Mouse (Mus musculus) kidney, embryonic 14.5 days (tissue): ENCODE measurements at regions not wholly inside any gene's neighbourhood (a gene's known extent, or its start where the extent isn't known, plus 50 kb on each side); places are given as distances from the start of the nearest gene placed in this dataset.
A peak's percentile ranks its signal among the peaks of the same experiment; 100 is the strongest.

Source experiments
- ATAC-seq: fragments of 200-750 bp; cut with Nextera tagmentation; 2 replicates; pipeline ENCODE4 v1.8.0; 2017; ENCODE audit warnings: moderate number of reproducible peaks, mild to moderate bottlenecking, moderate TSS enrichment, moderate library complexity; ENCODE audit not compliant: low FRiP score, low TSS enrichment
- H3K27ac ChIP-seq: fragments of 300-500 bp; sonication (generic); 2 replicates; pipeline ENCODE4 v1.5.1; 2014; ENCODE audit warnings: low read depth, mild to moderate bottlenecking, low read length, moderate library complexity, mixed read lengths
- H3K27me3 ChIP-seq: fragments of 300-500 bp; sonication (generic); 2 replicates; pipeline ENCODE4 v1.6.1; 2014; ENCODE audit warnings: mild to moderate bottlenecking, low read length; ENCODE audit not compliant: control insufficient read depth, insufficient read depth
- H3K36me3 ChIP-seq: fragments of 300-500 bp; sonication (generic); 2 replicates; pipeline ENCODE4 v1.6.1; 2014; ENCODE audit warnings: low read length, mixed read lengths; ENCODE audit not compliant: control insufficient read depth, insufficient read depth
- H3K4me1 ChIP-seq: fragments of 300-500 bp; sonication (generic); 2 replicates; pipeline ENCODE4 v1.6.1; 2014; ENCODE audit warnings: low read length, mixed read lengths; ENCODE audit not compliant: control insufficient read depth, insufficient read depth
- H3K4me2 ChIP-seq: fragments of 300-500 bp; sonication (generic); replicated peaks from 2 replicates; pipeline ENCODE4 v1.6.1; 2014; ENCODE audit warnings: low read depth, mild to moderate bottlenecking, low read length
- H3K4me3 ChIP-seq: fragments of 300-500 bp; sonication (generic); 2 replicates; pipeline ENCODE4 v1.5.1; 2014; ENCODE audit warnings: mild to moderate bottlenecking, low read length
- H3K9ac ChIP-seq: fragments of 300-500 bp; sonication (generic); 2 replicates; pipeline ENCODE4 v1.6.1; 2014; ENCODE audit warnings: low read depth, mild to moderate bottlenecking, low read length, moderate library complexity
- H3K9me3 ChIP-seq: fragments of 300-500 bp; sonication (generic); 2 replicates; pipeline ENCODE4 v1.6.1; 2016; ENCODE audit warnings: low read length; ENCODE audit not compliant: control insufficient read depth
- WGBS: fragments of 180-500 bp; shearing (Covaris S2); extraction: QIAGEN DNeasy Blood & Tissue Kit; methylation state at CpG from one replicate; pipeline ENCODE4 v1.1.7; 2014; 5-methylcytosine and 5-hydroxymethylcytosine counted together

DNA sequence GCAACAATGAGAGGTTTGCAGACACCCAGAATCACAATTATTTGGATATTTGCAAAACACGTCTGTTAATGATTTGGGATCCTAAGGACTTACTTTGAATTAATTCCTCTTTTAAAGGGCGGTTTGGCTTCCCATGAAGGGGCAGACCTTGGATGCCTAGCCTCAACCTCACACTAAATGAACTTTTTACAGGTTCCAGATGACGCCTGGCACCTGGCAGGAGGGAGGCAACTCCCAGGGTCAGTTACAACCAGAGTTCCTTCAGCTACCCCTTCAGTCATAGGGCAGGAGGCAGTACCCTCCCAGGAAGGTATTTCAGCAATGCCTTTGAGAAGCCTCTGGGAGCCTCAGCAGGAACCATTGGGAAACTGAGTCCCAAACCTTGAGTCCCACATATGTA, 57.9 kb upstream of the Stx18 start:
- Histone ChIP-seq H3K9me3 (no peaks in the 10 kb centered on the region), H3K27me3 (no peaks in the 10 kb centered on the region; the same call in 1 of the 2 replicates), H3K4me2 (no peak overlapping the region), H3K4me1 (no peaks in the 10 kb centered on the region), H3K36me3 (no peaks in the 10 kb centered on the region), H3K4me3 (no peak overlapping the region), H3K27ac (no peak overlapping the region), H3K9ac (no peak overlapping the region)
- no peak for ATAC-seq
- WGBS, result 90% methylated on average over 3 of the region's 3 CpGs

DNA sequence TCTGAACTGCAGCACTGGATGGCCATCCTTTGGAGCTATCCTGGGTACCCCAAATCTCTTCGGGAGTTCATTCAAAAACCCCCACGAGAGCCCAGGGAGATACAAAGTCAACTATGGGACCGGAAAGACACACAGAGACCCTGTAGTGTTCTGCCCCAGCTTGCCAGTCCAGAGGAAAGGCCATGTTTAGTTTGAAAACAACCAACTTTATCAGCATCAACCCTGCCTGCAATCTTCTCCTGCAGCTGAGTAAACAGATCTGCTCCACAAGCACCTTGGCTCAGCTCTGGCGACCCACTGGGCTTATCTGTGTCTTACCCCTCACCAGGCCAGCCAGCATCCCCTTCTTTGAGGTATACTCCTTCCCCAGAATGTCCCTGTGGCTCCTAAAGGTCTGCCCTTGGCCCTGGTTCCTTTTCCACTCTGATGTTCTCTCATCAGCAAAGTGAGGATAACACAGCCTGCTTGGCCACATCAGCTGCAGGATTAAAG, 61.6 kb upstream of the Stx18 start:
- H3K27ac ChIP-seq, result no peak overlapping the region
- no peaks in the 10 kb centered on the region for H3K36me3 ChIP-seq
- H3K9ac ChIP-seq, result no peak overlapping the region
- no peak for ATAC-seq
- 27% methylated on average over 4 of the region's 4 CpGs for WGBS
- H3K9me3 ChIP-seq, result no peaks in the 10 kb centered on the region
- no peak overlapping the region for H3K4me3 ChIP-seq
- H3K4me1 ChIP-seq, result no peaks in the 10 kb centered on the region
- H3K4me2 ChIP-seq, result no peak overlapping the region
- H3K27me3 ChIP-seq, result no peaks in the 10 kb centered on the region; the same call in 1 of the 2 replicates

DNA sequence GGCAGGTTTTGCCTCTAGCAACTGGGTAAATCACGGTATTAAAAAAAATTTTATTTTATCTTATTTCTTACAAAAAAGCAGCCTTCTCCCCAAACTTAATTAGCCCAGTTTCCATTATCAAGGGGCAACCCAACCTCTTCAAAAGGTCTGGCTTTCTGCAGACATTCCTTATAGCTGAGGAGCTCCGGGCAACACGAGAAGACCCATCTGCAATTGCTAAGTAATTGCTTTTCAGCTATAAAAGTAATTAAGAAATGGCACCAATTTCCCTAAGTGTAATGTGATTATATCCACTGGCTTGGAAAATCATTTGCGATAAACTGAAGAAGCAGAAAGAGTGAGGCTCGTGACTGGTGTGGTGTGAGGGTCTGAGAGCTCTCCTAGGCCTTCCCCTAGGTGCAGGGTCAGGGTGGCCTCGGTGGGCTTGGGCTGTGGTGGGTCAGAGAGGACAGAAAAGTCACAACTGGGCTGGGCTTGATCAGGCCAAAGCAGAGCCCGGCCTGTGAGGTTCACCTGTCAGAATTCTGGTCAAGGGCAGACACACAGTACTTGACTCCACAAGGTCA, 65.5 kb upstream of the Stx18 start:
- Histone ChIP-seq H3K4me1 (no peaks in the 10 kb centered on the region), H3K4me2 (no peak overlapping the region), H3K9me3 (no peaks in the 10 kb centered on the region), H3K27me3 (peaks cover 20% of the 10 kb centered on the region), H3K36me3 (no peaks in the 10 kb centered on the region), H3K27ac (no peak overlapping the region), H3K4me3 (no peak overlapping the region), H3K9ac (no peak overlapping the region)
- WGBS, result 64% methylated on average over 7 of the region's 7 CpGs
- no peak for ATAC-seq

DNA sequence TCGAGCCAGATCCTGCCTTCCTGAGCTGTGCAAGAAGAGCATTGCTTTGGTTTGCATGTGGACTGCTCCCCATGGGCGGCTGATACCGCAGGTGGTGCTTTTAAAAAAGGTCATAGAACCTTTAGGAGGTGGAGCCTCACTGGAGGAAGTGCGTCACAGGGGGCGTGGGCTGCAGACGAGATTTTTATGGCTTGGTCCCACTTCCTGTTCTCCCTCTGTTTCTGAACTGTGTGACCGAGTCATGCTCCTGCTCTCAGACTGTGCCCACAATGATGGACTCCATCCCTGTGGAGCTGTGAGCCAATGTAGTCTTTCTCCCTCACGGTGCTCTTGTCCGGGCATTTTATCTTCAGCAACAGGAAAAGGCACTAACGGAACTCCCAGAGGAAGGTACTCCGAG, 66.8 kb upstream of the Stx18 start:
- Histone ChIP-seq H3K27me3 (peaks cover 33% of the 10 kb centered on the region), H3K4me2 (no peak overlapping the region), H3K4me1 (no peaks in the 10 kb centered on the region), H3K27ac (no peak overlapping the region), H3K4me3 (no peak overlapping the region), H3K36me3 (no peaks in the 10 kb centered on the region), H3K9ac (no peak overlapping the region), H3K9me3 (no peaks in the 10 kb centered on the region)
- WGBS, result 58% methylated on average over 11 of the region's 11 CpGs
- no peak for ATAC-seq

DNA sequence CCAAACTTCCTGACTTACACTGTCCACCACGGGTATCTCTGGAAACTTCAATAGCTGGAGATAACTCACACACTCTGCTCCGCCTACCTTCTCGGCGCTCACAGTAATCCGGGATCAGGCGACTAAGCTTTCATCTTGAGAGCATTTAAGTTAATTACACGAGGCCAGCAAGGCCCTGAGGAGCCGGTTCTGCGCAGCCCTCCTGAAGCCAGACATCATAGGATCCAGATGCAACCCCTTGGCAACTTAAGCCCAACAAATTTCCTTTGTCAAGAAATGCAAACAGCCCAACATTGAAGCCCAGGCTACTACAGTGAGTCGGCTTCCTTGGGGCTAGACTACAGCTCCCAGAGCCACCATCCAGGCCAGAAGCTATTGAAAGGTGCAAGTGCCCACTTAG, 69.9 kb upstream of the Stx18 start:
- peaks cover 43% of the 10 kb centered on the region for H3K27me3 ChIP-seq
- no peaks in the 10 kb centered on the region for H3K4me1 ChIP-seq
- ATAC-seq, result no peak
- H3K9me3 ChIP-seq, result no peaks in the 10 kb centered on the region
- 5% methylated on average over 10 of the region's 10 CpGs for WGBS
- no peak overlapping the region for H3K27ac ChIP-seq
- H3K4me3 ChIP-seq, result no peak overlapping the region
- H3K9ac ChIP-seq, result no peak overlapping the region
- H3K36me3 ChIP-seq, result no peaks in the 10 kb centered on the region
- H3K4me2 ChIP-seq, result no peak overlapping the region; the same call in 1 of the 2 replicates

DNA sequence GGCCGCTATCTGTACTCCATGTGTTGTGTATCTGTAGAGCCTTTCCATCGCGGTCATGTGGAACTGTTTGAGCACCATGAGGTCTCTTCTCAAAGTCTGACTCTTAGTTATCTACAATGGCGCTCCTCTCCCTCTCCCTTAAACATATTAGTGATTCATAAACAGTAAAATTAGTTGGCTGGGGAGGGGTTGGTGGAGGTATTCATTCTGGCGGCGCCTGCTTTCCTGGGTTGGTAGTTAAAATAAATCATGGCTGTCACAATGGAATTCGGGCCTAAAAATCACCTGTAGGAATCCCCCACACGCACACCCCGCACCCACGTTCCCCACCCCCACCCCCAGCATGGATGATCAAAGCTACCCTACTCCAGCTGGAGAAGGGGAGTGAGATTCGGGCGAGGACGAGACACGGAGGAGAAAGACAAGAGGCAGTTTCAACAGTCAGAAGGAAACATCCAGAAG, 70.6 kb upstream of the Stx18 start:
- Histone ChIP-seq H3K9ac (no peak overlapping the region), H3K27ac (no peak overlapping the region), H3K4me1 (no peaks in the 10 kb centered on the region), H3K36me3 (no peaks in the 10 kb centered on the region), H3K4me3 (peak overlapping the region; percentile 11; the same call in 1 of the 2 replicates), H3K4me2 (peak overlapping the region; percentile 21; the same call in 1 of the 2 replicates), H3K27me3 (peaks cover 43% of the 10 kb centered on the region), H3K9me3 (no peaks in the 10 kb centered on the region)
- no peak for ATAC-seq
- WGBS, result under 1% methylated on average over 14 of the region's 14 CpGs

DNA sequence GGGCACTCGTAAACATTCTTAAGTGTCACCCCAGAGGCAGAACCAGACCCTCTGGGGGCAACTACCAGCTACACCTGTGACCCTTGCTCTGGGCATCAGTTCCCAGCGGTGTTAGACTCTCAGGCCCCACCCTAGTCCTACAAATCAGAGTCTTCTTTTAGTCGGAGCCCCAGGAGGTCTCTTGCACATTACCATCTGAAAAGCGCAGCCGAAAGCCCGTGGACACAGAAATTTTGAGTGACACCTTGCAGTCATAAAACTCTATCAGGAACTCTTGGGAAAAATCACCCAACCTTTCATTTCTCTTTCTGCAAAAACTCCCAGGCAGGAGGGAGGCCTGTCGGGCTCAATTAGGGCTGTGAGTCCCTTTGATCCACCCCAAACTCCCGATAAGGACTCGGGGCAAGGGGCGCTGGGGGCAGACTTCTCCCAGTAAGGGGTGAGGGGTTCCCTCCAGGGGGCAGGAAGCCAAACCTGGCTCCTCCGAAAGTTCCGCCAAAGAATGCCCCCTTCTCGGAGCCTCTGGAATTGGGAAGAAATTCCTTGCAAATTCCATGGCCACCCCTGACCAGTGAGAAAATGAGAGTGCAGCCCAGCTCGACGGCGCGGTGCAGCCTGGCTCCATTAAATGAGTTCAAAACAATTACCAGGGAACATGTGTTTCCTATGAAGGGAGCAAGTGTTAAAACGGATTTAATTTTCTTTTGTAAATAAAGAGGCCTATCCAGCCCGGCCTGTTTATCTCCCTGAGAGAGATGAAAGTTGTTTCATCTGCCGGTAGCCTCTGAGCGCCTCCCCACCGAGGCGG, 71.2 kb upstream of the Stx18 start:
- Histone ChIP-seq H3K4me3 (peak overlapping the region; percentile 11; the same call in 1 of the 2 replicates), H3K9me3 (no peaks in the 10 kb centered on the region), H3K27ac (no peak overlapping the region), H3K27me3 (peaks cover 43% of the 10 kb centered on the region), H3K9ac (no peak overlapping the region), H3K4me1 (no peaks in the 10 kb centered on the region), H3K36me3 (no peaks in the 10 kb centered on the region), H3K4me2 (peak overlapping the region; percentile 21)
- WGBS, result 5% methylated on average over 23 of the region's 23 CpGs
- ATAC-seq, result no peak

DNA sequence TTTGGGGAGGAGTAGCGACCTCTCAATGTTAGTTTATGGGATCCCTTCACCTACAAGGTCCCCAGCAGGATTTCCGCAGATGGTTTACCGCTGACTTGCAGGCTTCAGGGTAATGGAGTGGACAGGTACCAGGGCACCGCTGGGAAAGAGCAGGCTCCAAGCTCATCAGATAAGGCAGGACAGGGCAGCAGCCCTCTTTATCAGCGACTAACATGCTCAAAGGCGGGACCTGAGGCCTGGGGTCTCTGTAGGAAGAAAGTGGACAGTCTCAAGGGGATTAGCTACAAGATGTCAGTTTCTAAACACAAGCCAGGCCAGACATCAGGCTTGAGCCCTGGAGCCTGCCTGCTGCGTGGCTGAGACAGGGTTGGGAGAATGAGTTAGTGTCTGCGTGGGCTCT, 74.9 kb upstream of the Stx18 start:
- H3K4me3 ChIP-seq, result no peak overlapping the region
- peaks cover 26% of the 10 kb centered on the region for H3K27me3 ChIP-seq
- H3K9ac ChIP-seq, result no peak overlapping the region
- no peak for ATAC-seq
- H3K9me3 ChIP-seq, result no peaks in the 10 kb centered on the region
- no peaks in the 10 kb centered on the region for H3K36me3 ChIP-seq
- no peak overlapping the region for H3K27ac ChIP-seq
- no peak overlapping the region for H3K4me2 ChIP-seq
- no peaks in the 10 kb centered on the region for H3K4me1 ChIP-seq
- WGBS, result 61% methylated on average over 8 of the region's 8 CpGs

DNA sequence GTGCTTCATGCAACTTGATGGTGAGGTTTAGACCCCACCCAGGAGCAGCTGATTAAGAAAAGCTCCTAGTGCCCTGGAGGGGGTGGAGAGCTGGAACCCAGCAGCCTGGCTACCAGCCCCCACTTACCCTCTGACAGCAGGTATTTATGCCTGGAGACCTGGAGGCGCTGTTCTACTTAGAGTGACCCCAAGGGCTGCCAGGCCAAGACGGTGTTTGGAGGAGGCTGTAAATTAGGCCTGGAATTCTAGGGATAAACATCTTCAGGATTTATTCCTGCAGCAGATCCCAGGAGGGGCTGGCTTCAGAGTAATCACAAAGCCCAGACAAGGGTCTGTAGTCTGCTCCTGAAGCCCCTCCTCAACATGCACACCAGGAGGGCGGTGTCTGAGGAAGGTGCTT, 76.0 kb upstream of the Stx18 start:
- no peak for ATAC-seq
- WGBS, result 42% methylated on average over 3 of the region's 3 CpGs
- Histone ChIP-seq H3K27me3 (peaks cover 18% of the 10 kb centered on the region), H3K36me3 (no peaks in the 10 kb centered on the region), H3K9ac (no peak overlapping the region), H3K27ac (no peak overlapping the region), H3K4me1 (no peaks in the 10 kb centered on the region), H3K4me2 (no peak overlapping the region), H3K4me3 (no peak overlapping the region), H3K9me3 (no peaks in the 10 kb centered on the region)
